In genomic region chr16:60209151-60209550, GRCm38 (mm10) we compare ENCODE assay signal across 24 mouse cellular contexts.
"Had no signal": no experiment of that assay in that cellular context is flagged by ENCODE, and none has a peak within 500 bp of the region (broad histone marks: within the 10 kb centered on the region; RNA-seq: fewer than 3 reads in every experiment).

No protein-coding gene starts in this region.

- H3K4me1 ChIP-seq: kidney, embryonic 15.5 days; limb, embryonic 10.5 days; limb, embryonic 13.5 days; liver, embryonic 12.5 days; liver, embryonic 15.5 days; lung, embryonic 15.5 days; megakaryocyte, embryonic 14.5 days; midbrain, embryonic 10.5 days; midbrain, embryonic 13.5 days; neural tube, embryonic 12.5 days; neural tube, embryonic 15.5 days had no signal

- ATAC-seq: liver, embryonic 12.5 days; midbrain, embryonic 13.5 days had no signal

- H3K36me3 ChIP-seq: kidney, embryonic 15.5 days; limb, embryonic 10.5 days; limb, embryonic 13.5 days; liver, embryonic 12.5 days; liver, embryonic 15.5 days; lung, embryonic 15.5 days; midbrain, embryonic 10.5 days; midbrain, embryonic 13.5 days; neural tube, embryonic 12.5 days; neural tube, embryonic 15.5 days had no signal

- H3K4me2 ChIP-seq: kidney, embryonic 15.5 days; limb, embryonic 13.5 days; liver, embryonic 12.5 days; liver, embryonic 15.5 days; lung, embryonic 15.5 days; midbrain, embryonic 13.5 days; neural tube, embryonic 12.5 days; neural tube, embryonic 15.5 days had no signal

- H3K4me3 ChIP-seq: kidney, embryonic 15.5 days; limb, embryonic 10.5 days; limb, embryonic 13.5 days; liver, embryonic 12.5 days; liver, embryonic 15.5 days; lung, embryonic 15.5 days; megakaryocyte, embryonic 14.5 days; midbrain, embryonic 10.5 days; midbrain, embryonic 13.5 days; neural tube, embryonic 12.5 days; neural tube, embryonic 15.5 days had no signal

- H3K27me3 ChIP-seq: kidney, embryonic 15.5 days; limb, embryonic 13.5 days; liver, embryonic 12.5 days; liver, embryonic 15.5 days; lung, embryonic 15.5 days; megakaryocyte, embryonic 14.5 days; midbrain, embryonic 13.5 days; neural tube, embryonic 12.5 days; neural tube, embryonic 15.5 days had no signal

- H3K9ac ChIP-seq: kidney, embryonic 15.5 days; limb, embryonic 13.5 days; liver, embryonic 12.5 days; liver, embryonic 15.5 days; lung, embryonic 15.5 days; midbrain, embryonic 13.5 days; neural tube, embryonic 12.5 days; neural tube, embryonic 15.5 days had no signal

- H3K27ac ChIP-seq: kidney, embryonic 15.5 days; limb, embryonic 10.5 days; limb, embryonic 13.5 days; liver, embryonic 12.5 days; liver, embryonic 15.5 days; lung, embryonic 15.5 days; midbrain, embryonic 10.5 days; midbrain, embryonic 13.5 days; neural tube, embryonic 12.5 days; neural tube, embryonic 15.5 days; stomach, postnatal 0 days had no signal

- H3K9me3 ChIP-seq: kidney, embryonic 15.5 days; limb, embryonic 10.5 days; limb, embryonic 13.5 days; liver, embryonic 12.5 days; liver, embryonic 15.5 days; lung, embryonic 15.5 days; megakaryocyte, embryonic 14.5 days; midbrain, embryonic 10.5 days; midbrain, embryonic 13.5 days; neural tube, embryonic 12.5 days; neural tube, embryonic 15.5 days had no signal

- DNase-seq: kidney, adult 11 months; kidney, adult 8-10 months; kidney, postnatal 10 days; kidney, postnatal 36 days; liver; lung, adult 18-20 months; lung, postnatal 10 days; lung, postnatal 36 days; right cerebral cortex, adult 18-20 months; right cerebral cortex, postnatal 14 days; right cerebral cortex, postnatal 4 days; thymus, postnatal 25 days had no signal
